Mouse (Mus musculus) natural killer cell, adult 2 months (primary cell): Measurements from ENCODE around the gene Rd3l.

ENCODE experiments used
- DNase-seq, 2 experiments: peaks; one replicate each; pipeline ENCODE4 v3.0.0; 2022; ENCODE audit warnings: low spot score in 2 of 2

The Rd3l gene

DNA sequence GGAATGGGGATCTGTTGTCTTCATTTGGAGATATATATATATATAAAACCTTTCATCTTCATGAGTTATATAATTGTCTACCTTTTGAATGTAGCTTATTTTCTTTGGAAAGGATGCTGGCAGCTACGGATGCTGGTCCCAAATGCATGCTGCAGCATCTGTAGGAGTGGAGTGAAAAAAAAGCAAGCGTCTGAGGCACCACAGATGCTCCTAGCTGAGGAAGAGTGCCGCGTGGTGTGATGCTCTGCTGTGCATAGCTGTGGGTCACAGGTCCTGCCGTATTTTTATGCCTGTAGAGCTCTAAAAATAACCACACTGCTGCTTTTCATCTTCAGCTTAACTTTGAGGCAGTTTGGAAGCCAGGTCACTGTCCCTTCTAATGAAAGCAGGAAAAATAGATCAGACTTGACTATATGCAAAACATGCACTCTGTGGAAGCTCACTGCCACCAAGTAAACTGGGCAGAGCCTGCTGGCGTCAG is at the start of gene Rd3l:
TSS of gene Rd3l (minus strand) at position 431 of the 481 bp plus-strand sequence.
- no peak for DNase-seq

DNA sequence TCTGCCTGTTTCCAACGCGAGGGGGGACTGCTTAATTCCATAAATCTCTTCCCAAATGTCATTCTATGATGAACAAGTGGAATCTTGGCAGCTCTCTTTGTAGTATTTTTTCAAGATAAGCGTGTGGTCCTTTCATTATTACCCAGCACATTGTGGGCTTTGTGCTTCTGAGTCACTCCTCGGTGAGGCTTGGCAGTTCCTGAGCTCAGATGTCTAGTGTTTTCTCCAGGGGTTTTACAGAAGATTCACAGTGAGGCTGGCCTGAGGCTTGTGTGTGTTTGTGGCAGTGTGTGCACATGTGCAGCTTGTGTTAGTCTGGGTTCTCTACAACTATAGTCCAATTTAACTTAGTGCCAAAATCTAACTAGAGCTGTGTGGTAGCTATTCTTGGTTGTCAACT is 46.3 kb upstream of the Rd3l start:
- DNase-seq, result no peak

- no peak for DNase-seq
These were observed 45.0 kb upstream of the Rd3l start for GRCm38 (mm10) chr12:112025907-112026645.

DNA sequence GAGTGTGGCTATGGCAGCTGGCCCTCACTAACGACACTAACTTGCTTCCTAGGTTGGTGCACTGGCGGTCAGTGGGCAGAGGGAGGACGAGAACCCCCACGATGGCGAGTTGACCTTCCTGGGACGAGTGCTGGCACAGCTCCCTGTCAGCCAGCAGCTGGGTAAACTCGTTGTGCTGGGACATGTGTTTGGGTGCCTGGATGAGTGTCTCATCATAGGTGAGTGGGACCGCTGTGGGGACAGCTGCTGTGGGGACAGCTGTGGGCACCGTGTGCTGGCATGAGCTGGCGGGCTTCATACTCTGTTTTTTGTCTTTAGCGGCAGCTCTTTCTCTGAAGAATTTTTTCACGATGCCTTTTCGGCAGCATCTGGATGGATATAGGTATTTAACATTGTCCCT is 44.3 kb upstream of the Rd3l start:
- DNase-seq, result no peak

DNA sequence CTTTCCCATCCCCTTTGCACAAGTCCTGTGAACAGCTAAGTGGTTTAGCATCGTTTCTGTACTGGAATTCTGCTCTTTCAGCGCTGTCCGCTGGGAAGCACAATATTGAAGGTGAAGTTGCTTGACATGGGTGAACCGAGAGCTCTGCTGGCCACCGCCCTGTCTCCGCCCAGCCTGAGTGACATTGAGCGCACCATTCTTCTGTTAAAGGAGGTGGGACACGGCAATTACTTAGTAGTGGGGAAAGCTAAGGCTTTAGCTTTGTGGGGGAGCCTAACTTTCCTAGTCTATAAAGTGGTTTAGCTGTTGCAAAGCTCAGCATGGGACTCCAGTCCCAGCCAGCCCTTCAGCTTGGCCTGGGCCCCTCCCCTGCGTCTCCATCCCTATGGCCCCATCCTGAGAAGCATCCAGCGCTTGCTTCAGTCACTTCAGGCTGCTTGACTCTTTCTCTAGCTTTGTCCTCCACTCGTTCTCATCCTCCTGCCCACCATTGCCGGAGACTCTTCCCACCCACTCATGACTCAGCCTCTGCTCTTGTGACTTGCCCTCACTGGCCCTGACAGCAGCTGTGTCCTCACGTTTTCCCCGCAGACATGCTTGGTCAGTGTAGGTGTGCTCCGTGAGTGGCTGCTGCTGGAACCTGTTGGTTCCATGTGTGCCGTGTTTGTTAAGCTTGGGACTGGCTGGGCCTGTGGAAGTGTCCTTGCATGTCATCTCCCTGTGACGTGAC is 43.6 kb upstream of the Rd3l start:
- no peak for DNase-seq

- DNase-seq, result no peak
These were observed 42.2 kb upstream of the Rd3l start for GRCm38 (mm10) chr12:112023306-112023705.

DNA sequence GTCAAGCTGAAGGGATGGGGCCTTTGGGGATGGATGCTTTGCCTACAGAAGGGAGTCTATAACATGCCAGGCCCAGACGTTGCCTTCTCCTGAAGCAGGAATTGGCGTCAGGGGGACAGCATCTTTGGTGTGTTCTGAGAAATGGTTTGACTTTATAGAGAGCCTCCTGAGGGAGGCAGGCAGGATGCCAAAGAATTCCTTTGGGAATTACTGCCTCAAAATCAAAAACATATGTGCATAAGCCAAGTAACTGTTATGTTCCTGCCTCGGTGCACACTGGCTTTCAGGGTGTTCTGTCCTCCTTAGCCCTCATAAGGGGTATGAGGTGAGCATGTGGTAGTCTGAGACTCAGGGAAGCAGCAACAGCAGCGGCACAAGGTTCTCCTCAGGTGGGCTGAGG is 35.2 kb upstream of the Rd3l start:
- DNase-seq, result no peak

GRCm38 (mm10) chr12:112013271-112013801 is 32.2 kb upstream of the Rd3l start:
- no peak for DNase-seq

- no peak for DNase-seq
These were observed 31.6 kb upstream of the Rd3l start for GRCm38 (mm10) chr12:112012511-112013270.

- DNase-seq, result peak; percentile 10 to 41
These were observed 20.1 kb upstream of the Rd3l start for GRCm38 (mm10) chr12:112001223-112001622.

DNA sequence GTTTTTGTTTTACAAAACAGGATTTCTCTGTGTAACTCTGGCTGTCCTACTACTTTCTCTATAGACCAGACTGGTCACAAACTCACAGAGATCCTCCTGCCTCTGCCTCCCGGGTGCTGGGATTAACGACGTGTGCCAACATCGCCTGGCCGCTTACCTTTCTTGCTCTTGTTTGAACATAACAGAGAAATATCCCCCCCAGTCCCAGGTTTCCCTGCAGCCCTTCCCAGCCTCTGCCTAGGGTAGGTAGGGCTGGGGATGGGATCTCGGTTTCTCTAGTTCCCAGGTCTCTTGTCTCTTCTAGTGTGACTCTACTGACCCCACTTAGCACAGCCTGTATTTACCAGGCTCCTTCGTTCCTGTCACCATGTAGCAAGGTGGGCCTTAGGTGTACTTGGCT is 18.6 kb upstream of the Rd3l start:
- DNase-seq, result no peak

- no peak for DNase-seq
These were observed 14.0 kb upstream of the Rd3l start for GRCm38 (mm10) chr12:111995161-111995560.

- no peak for DNase-seq
These were observed 11.5 kb upstream of the Rd3l start for GRCm38 (mm10) chr12:111992626-111993025.

DNA sequence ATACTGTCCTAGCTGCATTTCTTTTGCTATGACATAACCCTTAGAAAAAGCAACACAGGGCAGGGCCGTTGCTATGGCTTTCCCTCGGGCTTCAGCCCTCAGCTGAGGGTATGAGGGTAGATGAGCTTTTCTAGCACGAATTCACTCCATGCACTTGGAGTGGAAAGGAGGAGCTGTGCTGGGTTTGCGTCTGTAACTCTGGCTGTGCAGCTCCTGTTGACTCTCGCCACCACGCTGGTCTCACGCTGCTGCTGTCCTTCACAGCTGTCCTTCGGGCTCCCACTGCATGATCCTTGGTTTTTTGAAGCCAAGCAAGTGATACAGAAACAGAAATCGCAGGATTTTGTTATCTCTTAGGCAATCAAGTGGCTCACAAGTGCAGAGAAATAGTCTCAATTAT is 5.6 kb upstream of the Rd3l start:
- DNase-seq, result no peak

DNA sequence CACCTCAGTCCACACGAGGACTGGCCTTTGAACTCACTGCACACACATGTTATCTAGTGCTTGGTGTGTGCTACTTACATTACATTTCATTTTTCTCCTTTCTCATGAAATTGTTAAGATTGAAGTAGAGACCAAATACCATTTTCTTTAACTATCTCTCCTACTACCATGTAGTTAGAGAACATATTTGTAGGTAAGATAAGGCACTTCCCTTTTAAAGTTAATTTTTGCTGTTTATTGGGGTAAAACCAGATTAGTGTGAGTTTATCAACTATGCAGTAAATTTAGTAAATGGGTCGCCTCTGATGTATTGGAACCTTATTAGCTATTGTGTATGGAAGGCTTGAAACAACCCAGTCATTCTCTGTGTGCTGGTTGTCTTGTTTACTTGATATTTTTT is 2.0 kb upstream of the Rd3l start:
- no peak for DNase-seq

GRCm38 (mm10) chr12:111981831-111982230 is 714 bp upstream of the Rd3l start:
- no peak for DNase-seq

DNA sequence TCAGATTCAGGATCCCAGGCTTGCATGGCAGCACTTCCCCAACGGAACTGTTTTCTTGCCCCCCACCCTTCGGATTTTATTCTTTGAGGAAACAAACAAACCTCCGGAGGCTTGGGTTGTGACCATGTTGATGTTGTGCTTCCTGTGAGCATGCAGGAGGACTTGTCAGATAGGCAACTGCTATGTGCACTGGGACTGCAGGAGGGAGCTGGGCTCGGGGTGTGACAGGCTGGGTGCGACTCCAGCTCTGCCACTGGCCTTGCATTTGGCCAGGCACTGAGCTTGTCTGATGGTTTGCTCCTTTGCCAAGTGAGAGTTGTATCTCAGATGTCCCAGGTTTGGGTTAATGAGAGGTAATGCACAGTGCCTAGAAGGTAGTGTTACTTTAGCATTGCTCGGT is 2.8 kb downstream of the Rd3l start:
- no peak for DNase-seq

- no peak for DNase-seq
These were observed 4.0 kb downstream of the Rd3l start for GRCm38 (mm10) chr12:111977138-111977537.

DNA sequence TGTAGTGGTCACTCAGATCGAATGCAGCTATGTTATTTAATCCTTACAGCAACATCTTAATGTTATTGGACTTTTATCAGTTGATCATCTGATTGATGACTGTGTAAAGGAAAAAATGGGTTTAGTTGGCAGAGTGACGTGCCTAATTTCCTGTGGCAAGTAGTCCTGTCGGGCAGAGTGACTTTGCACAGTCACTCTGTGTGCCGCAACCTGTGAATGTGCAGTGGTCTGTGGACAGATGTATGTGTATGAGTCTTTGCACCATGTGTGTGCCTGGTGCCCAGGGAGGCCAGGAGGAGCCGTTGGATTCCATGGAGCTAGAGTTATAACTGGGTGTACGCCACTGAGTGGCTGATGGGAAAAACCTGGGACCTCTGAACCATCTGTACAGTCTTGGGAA is 6.5 kb downstream of the Rd3l start:
- no peak for DNase-seq

- no peak for DNase-seq
These were observed 8.6 kb downstream of the Rd3l start for GRCm38 (mm10) chr12:111972504-111972903.

- no peak for DNase-seq
These were observed 9.9 kb downstream of the Rd3l start, which contains the start of gene Tdrd9 for GRCm38 (mm10) chr12:111971231-111971686. Tdrd9 (plus strand) TSS chr12:111971559.

DNA sequence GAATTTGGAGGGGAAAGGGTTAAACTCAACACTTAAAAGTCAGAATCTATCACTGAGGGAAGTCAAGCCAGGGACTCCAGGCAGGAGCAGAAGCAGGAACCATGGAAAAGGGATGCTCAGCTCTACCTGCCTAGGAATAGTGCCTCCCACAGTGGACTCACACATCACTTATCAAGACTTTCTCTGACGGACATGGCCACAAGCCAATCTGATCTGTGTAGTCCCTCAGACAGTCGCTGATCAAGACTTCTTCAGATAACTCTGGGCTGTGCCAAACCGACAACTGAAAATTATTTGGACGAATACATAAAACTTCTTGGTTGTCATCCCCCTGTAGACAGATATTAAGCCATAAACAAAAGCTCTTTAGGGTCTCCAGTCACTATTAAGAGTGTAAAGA is 11.0 kb downstream of the Rd3l start:
- no peak for DNase-seq
